Mouse (Mus musculus): ENCODE data around the gene Olfr502. TPM values are rescaled to one million over a fixed set of nuclear protein-coding genes. Genes with fewer than 3 reads are reported as not detected.

The Olfr502 gene
- not detected in 2 replicates for polyA plus RNA-seq (2012; rRNA removed; ENCODE audit: low replicate concordance)

DNA sequence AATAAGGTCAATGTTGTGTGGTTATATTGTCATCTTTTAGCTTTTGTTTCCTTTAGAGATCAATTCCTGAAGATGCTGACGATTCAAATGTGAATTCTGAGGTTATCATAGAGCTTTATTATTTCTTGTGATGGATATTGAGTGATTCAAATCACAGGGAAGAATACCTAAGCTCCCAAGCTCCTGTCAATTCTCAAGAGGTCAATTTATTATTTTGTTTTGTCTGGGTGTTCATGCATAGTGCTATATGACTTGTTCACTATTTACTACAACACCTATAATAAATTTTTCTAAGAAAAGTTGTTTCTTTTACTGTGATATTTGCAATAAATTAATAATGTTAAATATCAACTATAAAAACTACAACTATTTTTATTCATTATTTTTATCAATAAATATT, at the start of gene Olfr502:
Olfr502 (minus strand) TSS at position 101 of the 400 bp plus-strand sequence.

GRCm38 (mm10) chr7:108565693-108566092, 40.8 kb upstream of the Olfr502 start, which contains the start of gene Olfr504:
Gene Olfr504 (minus strand): TSS chr7:108565793.

GRCm38 (mm10) chr7:108544227-108544626, 19.4 kb upstream of the Olfr502 start, which contains the start of gene Olfr503:
Gene Olfr503 (plus strand): TSS chr7:108544527.

Other genes starting within 250 kb of the Olfr502 start
- not detected in 2 replicates for gene Olfr490, start 236.1 kb downstream of the Olfr502 start, polyA plus RNA-seq (2012; rRNA removed; ENCODE audit: low replicate concordance)
- gene Olfr491, start 211.6 kb downstream of the Olfr502 start, polyA plus RNA-seq (2012; rRNA removed; ENCODE audit: low replicate concordance) = not detected in 2 replicates
- gene Olfr492, start 201.4 kb downstream of the Olfr502 start, polyA plus RNA-seq (2012; rRNA removed; ENCODE audit: low replicate concordance) = not detected in 2 replicates
- gene Olfr493, start 178.1 kb downstream of the Olfr502 start, polyA plus RNA-seq (2012; rRNA removed; ENCODE audit: low replicate concordance) = not detected in 2 replicates
- not detected in 2 replicates for gene Olfr494, start 159.7 kb downstream of the Olfr502 start, polyA plus RNA-seq (2012; rRNA removed; ENCODE audit: low replicate concordance)
- not detected in 2 replicates for gene Olfr495, start 131.9 kb downstream of the Olfr502 start, polyA plus RNA-seq (2012; rRNA removed; ENCODE audit: low replicate concordance)
- not detected in 2 replicates for gene Olfr497, start 104.6 kb downstream of the Olfr502 start, polyA plus RNA-seq (2012; rRNA removed; ENCODE audit: low replicate concordance)
- not detected in 2 replicates for gene Olfr498, start 59.7 kb downstream of the Olfr502 start, polyA plus RNA-seq (2012; rRNA removed; ENCODE audit: low replicate concordance)
- gene Olfr503, start 19.5 kb upstream of the Olfr502 start, polyA plus RNA-seq (2012; rRNA removed; ENCODE audit: low replicate concordance) = not detected in 2 replicates
- gene Olfr504, start 40.7 kb upstream of the Olfr502 start, polyA plus RNA-seq (2012; rRNA removed; ENCODE audit: low replicate concordance) = 0.31 TPM in 1 of 2 replicates, not detected in the other
- not detected in 2 replicates for gene Olfr506, start 85.7 kb upstream of the Olfr502 start, polyA plus RNA-seq (2012; rRNA removed; ENCODE audit: low replicate concordance)
- not detected in 2 replicates for gene Olfr507, start 96.7 kb upstream of the Olfr502 start, polyA plus RNA-seq (2012; rRNA removed; ENCODE audit: low replicate concordance)
- not detected in 2 replicates for gene Olfr508, start 104.9 kb upstream of the Olfr502 start, polyA plus RNA-seq (2012; rRNA removed; ENCODE audit: low replicate concordance)
- not detected in 2 replicates for gene Olfr509, start 126.8 kb upstream of the Olfr502 start, polyA plus RNA-seq (2012; rRNA removed; ENCODE audit: low replicate concordance)
- not detected in 2 replicates for gene Olfr510, start 141.4 kb upstream of the Olfr502 start, polyA plus RNA-seq (2012; rRNA removed; ENCODE audit: low replicate concordance)
- gene Olfr512, start 188.3 kb upstream of the Olfr502 start, polyA plus RNA-seq (2012; rRNA removed; ENCODE audit: low replicate concordance) = not detected in 2 replicates
- not detected in 2 replicates for gene Olfr513, start 225.9 kb upstream of the Olfr502 start, polyA plus RNA-seq (2012; rRNA removed; ENCODE audit: low replicate concordance)